Mouse (Mus musculus) forebrain, embryonic 13.5 days (tissue): ENCODE data around the gene Epo. TPM values are rescaled to one million over a fixed set of nuclear protein-coding genes. Genes with fewer than 3 reads are reported as not detected.

ENCODE experiments used
- ATAC-seq: fragments of 200-750 bp; cut with Nextera tagmentation; 2 replicates; pipeline ENCODE4 v1.8.0; 2017
- H3K27ac ChIP-seq: fragments of 300-500 bp; sonication (generic); 2 replicates; pipeline ENCODE4 v1.5.1; 2015; ENCODE audit warnings: inconsistent platforms, mild to moderate bottlenecking, moderate library complexity
- H3K27me3 ChIP-seq: fragments of 300-500 bp; sonication (generic); 2 replicates; pipeline ENCODE4 v1.6.1; 2015; ENCODE audit warnings: mild to moderate bottlenecking, inconsistent platforms
- H3K36me3 ChIP-seq: fragments of 300-500 bp; sonication (generic); 2 replicates; pipeline ENCODE4 v1.6.1; 2015; ENCODE audit warnings: mild to moderate bottlenecking, inconsistent platforms; ENCODE audit not compliant: poor library complexity, severe bottlenecking
- H3K4me1 ChIP-seq: fragments of 300-500 bp; sonication (generic); 2 replicates; pipeline ENCODE4 v1.6.1; 2015; ENCODE audit warnings: inconsistent platforms
- H3K4me2 ChIP-seq: fragments of 300-500 bp; sonication (generic); 2 replicates; pipeline ENCODE4 v1.6.1; 2015; ENCODE audit warnings: inconsistent platforms, mild to moderate bottlenecking, moderate library complexity
- H3K4me3 ChIP-seq: fragments of 300-500 bp; sonication (generic); 2 replicates; pipeline ENCODE4 v1.5.1; 2015; ENCODE audit warnings: mild to moderate bottlenecking, inconsistent platforms
- H3K9ac ChIP-seq: fragments of 300-500 bp; sonication (generic); 2 replicates; pipeline ENCODE4 v1.6.1; 2015; ENCODE audit warnings: mild to moderate bottlenecking, inconsistent platforms
- H3K9me3 ChIP-seq: fragments of 300-500 bp; sonication (generic); replicated peaks from 2 replicates; pipeline ENCODE4 v1.6.1; 2016; ENCODE audit warnings: inconsistent platforms
- WGBS: fragments of 180-500 bp; shearing (Covaris S2); methylation state at CpG from one replicate; pipeline ENCODE4 v1.1.7; 2015; 5-methylcytosine and 5-hydroxymethylcytosine counted together
- polyA plus RNA-seq: library from polyadenylated mRNA; unstranded; fragments of >200 nt; fragmentation: Nextera tagmentation; extraction: Ambion mirVana; gene quantifications from 2 replicates; pipeline ENCODE4 v1.2.1, GENCODE M21; 2015

Gene Epo
- polyA plus RNA-seq, 1 experiment from 2014 or later: not detected

- WGBS: 58% methylated on average over 4 of the region's 4 CpGs
- Histone ChIP-seq H3K4me2 (no peak overlapping the region), H3K9ac (no peak overlapping the region), H3K4me3 (no peak overlapping the region), H3K4me1 (peaks cover 8% of the 10 kb centered on the region), H3K9me3 (no peaks in the 10 kb centered on the region), H3K27me3 (no peaks in the 10 kb centered on the region), H3K27ac (no peak overlapping the region), H3K36me3 (no peaks in the 10 kb centered on the region)
- ATAC-seq: no peak
Measured at GRCm38 (mm10) chr5:137537461-137537860, 4.4 kb upstream of the Epo start.

- Histone ChIP-seq H3K4me1 (peaks cover 12% of the 10 kb centered on the region), H3K9me3 (no peaks in the 10 kb centered on the region), H3K27me3 (no peaks in the 10 kb centered on the region), H3K36me3 (no peaks in the 10 kb centered on the region), H3K4me3 (no peak overlapping the region), H3K9ac (no peak overlapping the region), H3K4me2 (no peak overlapping the region), H3K27ac (no peak overlapping the region)
- ATAC-seq: no peak
- WGBS: 81% methylated on average over 9 of the region's 9 CpGs
Measured at GRCm38 (mm10) chr5:137535318-137535717, 2.3 kb upstream of the Epo start.

DNA sequence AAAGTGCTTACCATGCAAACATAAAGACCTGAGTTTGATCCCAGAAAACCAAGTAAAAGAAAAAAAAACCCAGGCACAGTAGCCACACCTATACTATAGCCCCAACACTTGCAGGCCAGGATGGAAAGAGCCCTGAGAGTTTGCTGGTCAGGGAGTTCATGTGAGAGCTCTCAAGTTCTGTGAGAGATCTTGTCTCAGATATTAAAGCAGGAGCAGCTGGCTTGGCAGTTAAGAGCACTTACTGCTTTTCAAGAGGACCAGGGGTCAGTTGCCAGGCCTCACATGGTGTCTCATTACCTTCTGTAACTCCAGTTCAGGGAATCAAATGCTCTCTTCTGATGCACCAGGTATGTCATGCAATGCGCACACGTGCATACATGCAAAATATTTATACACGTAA, 1.7 kb upstream of the Epo start:
- no peak overlapping the region for H3K4me3 ChIP-seq
- H3K4me2 ChIP-seq: no peak overlapping the region
- no peak for ATAC-seq
- 94% methylated on average over 3 of the region's 3 CpGs for WGBS
- no peaks in the 10 kb centered on the region for H3K9me3 ChIP-seq
- H3K9ac ChIP-seq: no peak overlapping the region
- H3K36me3 ChIP-seq: peaks cover 5% of the 10 kb centered on the region
- peaks cover 18% of the 10 kb centered on the region for H3K4me1 ChIP-seq
- H3K27ac ChIP-seq: no peak overlapping the region
- H3K27me3 ChIP-seq: no peaks in the 10 kb centered on the region

GRCm38 (mm10) chr5:137532808-137533116, 280 bp downstream of the Epo start:
- Histone ChIP-seq H3K27ac (peak overlapping the region; percentile 99), H3K4me2 (peak overlapping the region; percentile 93), H3K9ac (peak overlapping the region; percentile 98), H3K36me3 (peaks cover 25% of the 10 kb centered on the region), H3K9me3 (no peaks in the 10 kb centered on the region), H3K4me3 (peak overlapping the region; percentile 94), H3K4me1 (peaks cover 26% of the 10 kb centered on the region), H3K27me3 (no peaks in the 10 kb centered on the region)
- ATAC-seq: no peak; the same call in none of the 2 replicates
- 0% methylated on average over 12 of the region's 12 CpGs for WGBS

GRCm38 (mm10) chr5:137532131-137532807, 773 bp downstream of the Epo start:
- H3K36me3 ChIP-seq: peaks cover 29% of the 10 kb centered on the region
- H3K9ac ChIP-seq: peak overlapping the region; percentile 98
- WGBS: under 1% methylated on average over 19 of the region's 19 CpGs
- no peaks in the 10 kb centered on the region for H3K9me3 ChIP-seq
- H3K4me1 ChIP-seq: peaks cover 31% of the 10 kb centered on the region
- ATAC-seq: no peak
- peak overlapping the region; percentile 99 for H3K27ac ChIP-seq
- H3K4me3 ChIP-seq: peak overlapping the region; percentile 94
- peak overlapping the region; percentile 93 for H3K4me2 ChIP-seq
- H3K27me3 ChIP-seq: no peaks in the 10 kb centered on the region

DNA sequence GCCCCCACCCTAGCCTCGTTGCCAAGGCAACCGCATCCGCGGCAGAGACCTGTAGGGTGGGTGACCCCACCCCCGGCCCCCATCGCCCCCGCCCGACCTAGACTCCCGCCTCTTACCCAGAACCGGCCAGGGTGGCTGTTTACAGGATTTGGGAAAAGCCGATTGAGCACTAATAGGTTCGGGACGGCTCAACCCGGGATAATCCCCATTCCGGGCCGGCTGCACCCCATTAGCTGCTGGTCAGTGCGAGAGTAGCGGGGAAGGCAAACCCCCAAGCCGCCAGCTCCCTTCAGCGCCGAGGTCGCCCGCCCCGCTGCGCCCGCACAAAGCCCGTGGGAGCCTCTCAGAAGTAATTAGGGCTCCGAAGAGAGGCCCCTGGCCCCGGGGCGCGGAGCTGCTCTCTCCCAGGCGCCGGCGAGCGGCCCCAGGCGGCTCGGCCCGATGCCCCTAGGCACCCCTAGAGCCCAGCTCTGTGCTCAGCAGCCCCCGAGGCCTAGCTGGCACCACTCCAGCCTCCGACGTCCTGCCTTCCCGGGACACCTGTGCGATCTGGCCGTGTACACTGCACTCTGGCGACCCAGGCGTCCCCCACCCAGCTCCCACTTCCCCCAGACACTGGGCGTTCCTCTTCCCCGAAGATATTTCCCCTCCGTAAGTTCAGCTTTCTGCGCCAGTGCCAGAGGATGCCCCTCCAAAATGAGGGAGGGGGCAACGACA, 1.5 kb downstream of the Epo start:
- peak overlapping the region; percentile 94 for H3K4me3 ChIP-seq
- 0% methylated on average over 51 of the region's 51 CpGs for WGBS
- H3K36me3 ChIP-seq: peaks cover 36% of the 10 kb centered on the region
- peak overlapping the region; percentile 93 for H3K4me2 ChIP-seq
- peak; percentile 22 for ATAC-seq
- peak overlapping the region; percentile 99 for H3K27ac ChIP-seq
- H3K9ac ChIP-seq: peak overlapping the region; percentile 98
- H3K9me3 ChIP-seq: no peaks in the 10 kb centered on the region
- no peaks in the 10 kb centered on the region for H3K27me3 ChIP-seq
- peaks cover 34% of the 10 kb centered on the region for H3K4me1 ChIP-seq

- peak; percentile 44 for ATAC-seq
- WGBS: under 1% methylated on average over 43 of the region's 46 CpGs
- H3K27me3 ChIP-seq: no peaks in the 10 kb centered on the region
- peak overlapping the region; percentile 98 for H3K9ac ChIP-seq
- H3K27ac ChIP-seq: peak overlapping the region; percentile 99
- peak overlapping the region; percentile 94 for H3K4me3 ChIP-seq
- H3K4me1 ChIP-seq: peaks cover 41% of the 10 kb centered on the region
- peak overlapping the region; percentile 93 for H3K4me2 ChIP-seq
- no peaks in the 10 kb centered on the region for H3K9me3 ChIP-seq
- peaks cover 43% of the 10 kb centered on the region for H3K36me3 ChIP-seq
Measured at GRCm38 (mm10) chr5:137530588-137531413, 2.2 kb downstream of the Epo start.

GRCm38 (mm10) chr5:137530075-137530474, 3.0 kb downstream of the Epo start:
- ATAC-seq: no peak
- no peaks in the 10 kb centered on the region for H3K27me3 ChIP-seq
- no peaks in the 10 kb centered on the region for H3K9me3 ChIP-seq
- H3K9ac ChIP-seq: peak overlapping the region; percentile 98
- H3K27ac ChIP-seq: peak overlapping the region; percentile 99
- peaks cover 48% of the 10 kb centered on the region for H3K4me1 ChIP-seq
- H3K36me3 ChIP-seq: peaks cover 50% of the 10 kb centered on the region
- WGBS: 72% methylated on average over 8 of the region's 8 CpGs
- H3K4me3 ChIP-seq: peak overlapping the region; percentile 94
- peak overlapping the region; percentile 93 for H3K4me2 ChIP-seq

DNA sequence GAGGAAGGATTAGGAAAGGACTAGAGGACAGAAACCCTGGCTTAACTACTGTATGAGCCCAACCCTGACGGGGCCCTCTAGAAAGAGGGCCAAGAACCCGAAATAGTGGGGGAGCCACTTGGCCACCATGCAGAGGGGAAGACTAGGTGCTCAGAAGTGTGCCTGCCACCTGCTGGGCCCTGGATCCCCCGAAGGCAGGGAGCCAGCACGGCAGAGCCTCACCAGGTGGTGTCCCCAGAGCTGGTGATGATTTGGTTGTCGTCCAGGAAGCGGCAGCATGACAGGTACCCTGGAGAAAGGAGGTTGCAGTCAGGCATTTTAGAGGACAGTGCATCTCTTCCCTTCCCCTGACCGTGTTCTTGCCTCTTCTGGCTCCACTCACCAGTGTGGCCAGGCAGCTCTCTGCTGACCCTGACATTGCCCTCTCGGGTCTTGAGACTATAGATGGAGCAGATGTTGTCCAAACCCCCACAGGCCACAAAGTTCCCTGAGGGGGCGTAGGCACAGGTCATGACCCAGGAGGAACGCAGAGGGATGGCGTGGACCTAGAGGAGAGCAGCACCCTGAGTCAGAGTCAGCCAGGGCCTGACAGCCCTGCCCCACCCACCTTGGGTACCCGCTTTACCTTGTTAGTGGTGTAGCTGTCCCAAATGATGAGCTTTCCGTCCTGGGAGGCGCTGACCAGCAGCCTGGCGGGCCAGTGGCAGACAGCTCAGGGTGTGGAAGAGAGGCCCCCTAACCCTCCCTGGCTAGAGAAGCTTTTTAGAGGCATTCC, 3.6 kb downstream of the Epo start:
- Histone ChIP-seq H3K4me3 (peak overlapping the region; percentile 94), H3K27me3 (no peaks in the 10 kb centered on the region), H3K36me3 (peaks cover 57% of the 10 kb centered on the region), H3K4me2 (peak overlapping the region; percentile 93), H3K4me1 (peaks cover 48% of the 10 kb centered on the region), H3K9ac (peak overlapping the region; percentile 98), H3K27ac (no peak overlapping the region), H3K9me3 (no peaks in the 10 kb centered on the region)
- no peak for ATAC-seq
- WGBS: 78% methylated on average over 15 of the region's 15 CpGs

- peaks cover 48% of the 10 kb centered on the region for H3K4me1 ChIP-seq
Measured at GRCm38 (mm10) chr5:137528247-137528968, 4.6 kb downstream of the Epo start.

GRCm38 (mm10) chr5:137527413-137527812, 5.6 kb downstream of the Epo start:
- H3K4me2 ChIP-seq: no peak overlapping the region
- H3K9ac ChIP-seq: 0 out of 2 replicates have a peak overlapping the region, but pooled peaks have one; percentile 26
- H3K4me3 ChIP-seq: no peak overlapping the region
- H3K4me1 ChIP-seq: peaks cover 48% of the 10 kb centered on the region
- H3K9me3 ChIP-seq: no peaks in the 10 kb centered on the region
- no peaks in the 10 kb centered on the region for H3K27me3 ChIP-seq
- 30% methylated on average over 1 of the region's 1 CpGs for WGBS
- no peak for ATAC-seq
- H3K27ac ChIP-seq: no peak overlapping the region
- H3K36me3 ChIP-seq: peaks cover 77% of the 10 kb centered on the region

More at GRCm38 (mm10) chr5:137528247-137528968, 4.6 kb downstream of the Epo start:
- Histone ChIP-seq H3K27ac (peak overlapping the region; percentile 35; the same call in 1 of the 2 replicates), H3K4me3 (no peak overlapping the region), H3K4me2 (no peak overlapping the region), H3K27me3 (no peaks in the 10 kb centered on the region), H3K36me3 (peaks cover 67% of the 10 kb centered on the region), H3K9me3 (no peaks in the 10 kb centered on the region), H3K9ac (peak overlapping the region; percentile 5; the same call in 1 of the 2 replicates)
- 88% methylated on average over 22 of the region's 22 CpGs for WGBS
- no peak for ATAC-seq
